Mouse (Mus musculus) natural killer cell, adult 2 months (primary cell): ENCODE measurements around the gene Pcbp1.
"Not testable (repeated sequence)": the region's sequence is repeated elsewhere in the genome, so short reads cannot be mapped to it uniquely, and the experiment has no call there.

ENCODE experiments used
- DNase-seq, 2 experiments: peaks; one replicate each; pipeline ENCODE4 v3.0.0; 2022; ENCODE audit warnings: low spot score in 2 of 2

Gene Pcbp1

DNA sequence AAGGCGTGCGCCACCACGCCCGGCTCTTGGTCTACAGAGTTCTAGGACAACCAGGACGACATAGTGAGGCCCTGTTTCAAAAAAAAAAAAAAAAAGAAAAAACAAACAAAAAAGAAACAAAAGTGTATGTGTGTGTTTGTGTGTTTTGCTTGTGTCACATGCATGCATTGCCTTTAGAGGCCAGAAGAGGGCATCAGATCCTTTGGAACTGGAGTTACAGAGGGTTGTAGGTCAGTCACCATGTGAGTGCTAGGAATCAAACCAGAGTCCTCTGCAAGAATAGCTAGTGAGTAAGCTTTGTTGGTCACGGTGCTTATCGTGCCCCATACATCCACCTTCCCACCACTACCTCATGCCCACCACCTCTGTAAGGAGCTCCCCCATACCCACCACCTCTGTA is 31.4 kb downstream of the Pcbp1 start:
- DNase-seq: no peak

DNA sequence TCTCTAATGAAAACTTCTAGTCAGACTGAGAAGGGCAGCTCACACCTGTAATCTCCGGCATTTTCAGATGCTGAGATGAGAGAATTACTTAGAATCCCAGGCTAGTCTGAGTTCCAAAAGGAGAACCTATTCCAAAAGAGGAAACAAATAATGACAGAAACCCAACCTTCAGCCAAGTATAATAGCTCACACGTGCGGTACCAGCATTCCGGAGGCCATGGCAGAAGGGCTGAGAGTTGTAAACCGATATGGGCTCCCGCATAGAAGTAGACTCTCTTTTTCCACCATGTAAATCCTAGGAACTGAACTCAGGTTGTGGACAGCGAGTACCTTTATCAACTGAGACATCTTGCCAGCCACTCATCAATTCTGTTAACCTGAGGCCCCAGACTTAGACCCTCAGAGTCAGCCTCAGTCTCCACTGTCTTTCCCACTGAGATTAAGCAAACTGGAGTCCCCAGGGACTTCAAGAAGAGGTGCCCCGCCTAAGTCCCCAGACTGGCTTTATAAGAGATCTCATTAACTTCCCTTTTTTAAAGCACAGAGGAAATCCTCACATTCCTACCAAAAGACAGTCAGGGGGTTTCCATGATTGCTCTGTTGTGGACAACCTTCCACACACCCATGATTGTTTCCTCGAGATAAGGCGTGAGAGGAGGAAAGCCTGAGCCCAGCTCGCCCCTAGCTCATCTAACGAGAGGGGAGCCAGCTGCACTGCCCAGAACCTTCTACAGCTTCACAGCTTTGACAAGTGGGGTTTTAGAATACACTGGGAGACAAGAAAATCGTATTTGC is 32.5 kb downstream of the Pcbp1 start:
- DNase-seq: peak in 1 of 2 experiments; percentile 28

DNA sequence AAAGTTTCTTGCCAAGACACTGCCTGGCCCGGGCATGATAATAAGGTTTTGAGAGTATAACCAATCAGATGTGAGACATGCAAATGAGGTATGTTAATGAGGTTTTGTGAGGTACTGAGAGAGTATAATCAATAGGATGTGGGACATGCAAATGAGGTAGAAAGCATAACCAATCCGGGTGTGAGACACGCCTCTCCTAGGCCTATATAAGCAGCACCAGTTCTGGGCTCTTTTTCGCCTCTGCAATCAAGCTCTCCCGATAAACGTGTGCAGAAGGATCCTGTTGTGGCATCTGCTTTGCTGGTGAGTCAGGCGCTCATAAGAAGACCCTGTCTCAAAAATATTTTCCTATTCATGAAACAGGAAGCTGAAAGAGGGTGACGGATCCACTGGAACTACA is 35.7 kb downstream of the Pcbp1 start:
- DNase-seq: not testable (repeated sequence)

DNA sequence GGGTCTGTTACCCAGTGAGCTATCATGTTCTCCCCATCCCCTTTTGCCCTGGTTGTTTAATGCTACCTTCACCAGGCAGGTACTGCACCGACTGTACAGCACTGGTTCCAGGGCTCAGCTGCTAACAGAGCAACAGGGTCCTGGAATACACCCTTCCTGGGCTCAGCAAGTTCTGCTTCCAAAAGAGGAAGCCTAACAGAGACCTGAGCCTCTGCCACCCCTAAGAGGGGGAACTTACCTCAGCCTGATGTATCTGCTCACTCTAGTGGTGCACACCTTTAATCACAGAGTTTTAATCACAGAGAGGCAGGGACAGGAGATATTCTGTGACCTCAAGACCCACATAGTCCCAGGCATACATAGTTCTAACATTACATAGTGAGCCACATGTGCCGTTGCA is 36.2 kb downstream of the Pcbp1 start:
- no peak for DNase-seq

DNA sequence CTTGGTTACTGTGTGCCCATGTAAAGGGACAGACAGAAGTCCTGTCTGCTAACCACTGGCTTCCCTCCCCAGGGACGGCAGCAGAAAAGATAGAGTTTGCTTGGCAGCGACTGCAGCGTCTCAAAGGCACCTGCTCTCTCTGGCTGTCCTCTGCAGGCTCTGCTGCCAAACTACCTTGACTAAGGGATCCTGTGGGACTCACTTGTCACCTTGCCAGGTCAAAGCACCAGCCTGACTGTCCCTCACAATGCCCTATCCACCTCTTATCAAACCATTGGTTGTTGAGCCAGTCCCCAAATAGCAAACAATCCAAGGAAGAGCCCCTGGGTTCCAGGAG is 38.0 kb downstream of the Pcbp1 start:
- no peak for DNase-seq

DNA sequence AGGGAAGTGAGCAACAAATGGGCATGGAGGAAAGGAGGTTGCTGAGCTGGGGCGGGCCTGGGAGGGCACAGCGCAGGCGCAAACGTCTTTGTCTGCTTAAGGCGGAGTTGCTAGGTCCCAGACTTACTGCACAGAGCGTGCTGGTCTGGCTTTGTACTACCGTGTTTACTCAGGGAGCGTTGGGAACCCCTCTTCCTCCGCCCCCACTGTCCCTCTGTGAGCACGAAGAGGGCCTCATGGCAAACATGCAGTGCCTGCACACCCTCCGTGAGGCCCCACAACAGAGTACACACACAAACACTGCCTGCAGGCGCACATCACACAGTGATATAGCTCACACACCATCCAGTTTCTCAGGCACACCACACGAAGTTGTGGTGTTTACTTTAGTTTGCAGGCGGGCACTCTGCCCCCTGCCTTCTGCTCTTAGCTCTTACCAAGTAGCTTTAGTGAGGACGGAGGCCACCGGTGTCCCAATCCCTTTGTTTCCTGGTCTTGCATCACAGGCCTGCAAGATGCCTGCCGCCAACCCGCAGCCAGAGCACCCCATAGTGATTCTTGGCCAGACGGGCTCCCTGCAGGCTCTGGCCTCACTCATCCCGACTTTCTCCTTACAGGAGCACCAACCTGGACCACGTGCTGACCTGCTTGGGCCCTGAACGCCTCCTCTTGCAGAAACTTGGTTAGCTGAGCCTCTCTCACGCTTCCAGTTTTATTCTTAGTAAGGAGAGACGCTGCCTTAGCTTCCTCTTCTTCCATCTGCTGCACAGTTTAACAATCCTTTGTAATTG is 38.6 kb downstream of the Pcbp1 start:
- peak; percentile 56 to 71 for DNase-seq

DNA sequence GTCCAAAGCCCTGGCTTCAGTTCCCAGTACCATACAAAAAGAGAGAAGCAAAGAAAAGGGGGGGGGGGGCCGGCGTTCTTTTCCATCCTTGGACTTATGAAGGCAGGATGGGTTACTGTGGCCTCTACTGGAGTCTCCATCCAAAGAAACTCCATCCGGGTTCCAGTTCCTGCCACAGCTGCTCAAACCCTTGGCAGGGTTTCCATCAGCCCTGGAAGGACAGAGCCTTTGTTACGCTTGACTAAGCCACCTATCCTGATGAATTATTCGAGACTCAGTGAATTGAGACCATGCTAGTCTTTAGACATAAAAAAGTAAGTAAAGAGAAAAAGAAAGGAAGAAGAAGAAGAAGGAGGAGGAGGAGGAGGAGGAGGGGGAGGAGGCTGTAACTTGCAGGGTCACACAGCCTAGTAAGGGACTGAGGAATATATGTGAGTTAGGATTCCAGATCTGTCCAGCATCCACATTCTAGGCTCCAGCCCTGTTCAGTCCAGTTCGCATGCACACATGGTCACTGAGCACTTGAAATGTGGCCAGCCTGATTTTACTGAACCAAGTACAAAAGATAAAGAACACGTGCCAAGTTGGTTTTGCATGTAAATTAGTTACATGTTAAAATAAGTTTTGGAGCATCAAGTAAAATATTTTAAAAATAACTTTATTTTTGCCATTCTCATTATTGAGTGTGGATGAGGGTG is 40.0 kb downstream of the Pcbp1 start:
- no peak for DNase-seq

DNA sequence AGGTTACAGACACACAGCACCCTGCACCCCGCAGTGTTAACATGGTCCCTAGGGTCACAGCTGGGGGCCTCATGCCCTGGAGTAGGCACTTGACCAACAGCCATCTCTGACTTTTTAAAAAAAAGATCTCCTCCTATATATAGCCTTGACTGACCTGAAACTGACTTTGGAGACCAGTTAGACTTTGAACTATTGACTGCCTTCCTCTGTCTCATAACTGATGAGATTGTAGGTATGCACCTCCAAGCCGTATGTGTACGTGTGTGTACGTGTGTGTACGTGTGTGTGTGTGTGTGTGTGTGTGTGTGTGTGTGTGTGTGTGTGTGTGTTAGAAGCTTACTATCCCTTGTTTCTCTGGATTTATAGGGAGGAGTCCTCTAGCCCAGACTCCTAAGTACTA is 44.2 kb downstream of the Pcbp1 start:
- DNase-seq: no peak

DNA sequence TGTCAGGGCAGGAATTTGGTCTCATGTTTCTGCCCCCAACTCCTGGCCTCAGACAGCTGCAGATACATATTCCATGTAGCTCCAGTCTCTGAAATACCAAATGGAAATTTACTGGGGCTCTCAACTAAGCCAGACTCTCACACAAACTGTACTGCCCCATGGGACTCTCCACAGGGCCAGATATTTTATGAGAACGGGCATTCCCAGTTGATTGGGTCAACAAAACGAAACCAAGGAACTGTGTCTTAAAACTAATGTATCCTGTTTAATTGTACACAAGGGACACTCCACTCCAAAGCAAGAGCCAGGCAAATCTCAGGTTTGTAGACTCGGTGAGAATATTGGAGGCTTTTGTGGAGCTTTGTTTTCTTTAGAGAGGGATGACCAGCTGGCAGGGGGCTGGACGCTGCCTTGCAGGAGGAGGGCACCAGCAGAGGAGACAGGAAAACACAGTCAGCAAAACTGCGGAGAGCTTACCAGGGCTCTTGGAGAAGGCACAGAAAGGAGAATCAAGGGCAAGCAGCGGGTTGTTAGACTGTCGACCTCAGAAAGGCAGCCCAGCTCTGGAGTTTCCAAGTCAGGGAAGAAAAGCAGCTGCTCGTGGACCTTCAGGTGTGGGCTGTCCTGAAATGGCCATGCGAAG is 45.8 kb downstream of the Pcbp1 start:
- no peak for DNase-seq

DNA sequence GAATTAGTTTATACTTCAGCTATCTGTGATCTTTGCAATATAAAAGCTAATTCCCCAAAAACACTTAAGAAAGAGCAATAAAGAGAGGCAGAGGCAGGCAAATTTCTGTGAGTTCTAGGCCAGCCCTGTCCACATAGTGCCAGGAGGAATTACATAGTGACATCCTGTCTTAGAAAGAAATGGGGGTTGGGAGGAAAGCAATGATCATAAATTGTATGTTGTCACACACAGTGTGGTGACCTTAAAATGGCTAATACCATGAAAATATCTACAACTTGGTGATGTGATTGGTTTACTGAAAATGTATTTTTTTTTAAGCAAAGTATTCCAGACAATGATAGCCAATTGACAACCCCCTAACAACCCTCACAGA is 46.3 kb downstream of the Pcbp1 start:
- DNase-seq: no peak

DNA sequence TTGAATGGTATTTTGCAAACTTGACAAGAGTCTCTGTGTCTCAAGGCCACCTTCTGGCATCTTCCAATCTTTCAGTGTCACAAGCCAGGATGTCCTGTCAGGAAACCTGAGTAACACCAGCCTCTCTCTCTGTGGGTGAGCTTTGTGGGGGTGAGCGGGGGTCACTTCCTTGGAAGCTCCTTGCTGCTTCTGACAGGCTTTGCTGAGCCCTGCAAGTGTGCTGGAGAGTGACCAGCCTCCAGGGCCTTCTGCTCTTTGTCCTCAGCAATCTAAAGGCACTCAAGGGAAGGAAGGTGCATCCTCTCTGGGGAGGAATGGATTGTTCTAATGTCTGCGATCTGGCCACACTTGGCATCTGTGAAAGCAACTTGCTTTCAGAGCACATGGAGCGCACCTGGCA is 46.8 kb downstream of the Pcbp1 start:
- no peak for DNase-seq

DNA sequence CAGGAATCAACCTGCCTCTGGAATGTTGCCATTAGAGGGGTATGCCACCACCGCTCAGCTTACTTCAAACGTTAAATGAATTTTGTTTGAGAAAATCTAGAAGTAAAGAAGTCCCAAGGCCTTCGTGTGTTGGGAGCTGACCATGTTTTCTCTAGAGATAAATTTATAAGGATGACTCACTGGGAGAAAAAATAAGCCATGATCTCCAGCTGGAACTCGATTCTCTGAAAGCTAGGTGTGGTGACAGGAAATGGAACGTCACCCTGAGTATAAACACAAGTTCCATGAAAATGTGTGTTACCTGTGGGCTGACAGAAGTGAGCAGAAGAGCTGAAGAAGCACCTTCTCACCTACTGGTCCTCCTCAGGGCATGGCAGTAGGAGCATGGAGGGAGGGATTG is 49.2 kb downstream of the Pcbp1 start:
- DNase-seq: no peak

DNA sequence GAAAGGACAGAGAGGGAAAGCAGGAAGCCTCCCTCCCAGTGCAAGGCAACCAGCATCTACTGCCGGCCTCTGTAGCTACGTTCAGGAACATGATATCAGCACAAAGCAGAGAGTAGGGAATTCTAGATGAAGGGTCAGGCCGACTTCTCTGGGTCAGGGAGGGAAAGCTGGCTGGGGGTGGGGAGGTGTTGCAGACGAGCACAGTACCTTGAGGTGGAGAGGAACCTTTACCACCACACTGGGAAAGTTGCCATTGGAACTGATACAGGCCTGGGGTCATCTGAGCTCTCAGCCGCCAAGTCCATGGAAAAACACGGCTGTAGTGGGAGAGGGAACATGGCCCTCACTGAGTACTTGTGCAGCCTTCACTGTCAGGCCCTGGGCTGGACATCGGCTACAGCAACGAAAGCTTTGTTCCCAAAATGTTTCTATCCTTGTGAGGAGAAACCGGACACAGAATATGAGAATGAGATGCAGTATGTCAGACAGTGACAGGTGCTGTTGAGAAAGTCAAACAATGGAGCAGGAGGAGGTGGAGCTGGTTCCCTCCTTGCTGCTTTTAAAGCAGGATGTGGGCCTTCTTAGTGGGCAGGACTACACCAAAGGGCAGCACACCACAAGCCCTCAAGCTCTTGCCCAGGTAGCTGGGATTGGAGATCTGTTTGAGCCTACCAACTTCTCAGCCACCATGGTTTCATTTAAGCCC is 50.5 kb downstream of the Pcbp1 start:
- no peak for DNase-seq

DNA sequence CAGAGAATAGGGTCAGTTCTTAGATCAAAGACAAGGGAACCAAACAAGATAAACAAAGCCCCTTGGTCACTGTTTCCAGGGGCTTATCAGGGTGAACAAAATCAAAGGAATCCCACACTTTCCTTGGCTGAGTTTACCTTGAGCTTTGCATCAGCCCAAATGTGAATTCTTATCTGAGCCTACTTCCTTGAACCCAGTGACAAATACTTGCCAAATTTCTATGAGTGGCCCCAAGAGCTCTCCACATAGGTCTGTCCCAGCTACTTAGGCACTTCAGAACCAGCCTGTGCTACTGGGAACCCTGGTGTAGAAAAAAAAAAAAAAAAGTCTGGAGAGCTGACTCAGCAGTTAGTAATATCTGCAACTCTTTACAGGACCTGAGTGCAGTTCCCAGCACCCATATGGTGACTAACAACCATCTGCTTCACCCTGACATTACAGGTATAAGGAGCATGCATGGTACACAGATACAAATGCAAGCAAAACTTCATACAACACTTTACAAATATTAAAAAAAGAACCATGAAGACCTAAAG is 51.4 kb downstream of the Pcbp1 start:
- DNase-seq: no peak
